Mouse (Mus musculus) leukemia stem cell, adult 10-12 weeks (primary cell): ENCODE results near the gene Zfp617. TPM values are rescaled to one million over a fixed set of nuclear protein-coding genes. Genes with fewer than 3 reads are reported as not detected.

Source experiments
- polyA plus RNA-seq: library from polyadenylated mRNA; stranded (reverse); fragments of >175 nt; gene quantifications from 2 replicates; pipeline ENCODE4 v1.2.3, GENCODE M21; 2012; ENCODE audit warnings: low replicate concordance

Zfp617 gene
- polyA plus RNA-seq = 0.25 and 2.2 TPM in 2 replicates

DNA sequence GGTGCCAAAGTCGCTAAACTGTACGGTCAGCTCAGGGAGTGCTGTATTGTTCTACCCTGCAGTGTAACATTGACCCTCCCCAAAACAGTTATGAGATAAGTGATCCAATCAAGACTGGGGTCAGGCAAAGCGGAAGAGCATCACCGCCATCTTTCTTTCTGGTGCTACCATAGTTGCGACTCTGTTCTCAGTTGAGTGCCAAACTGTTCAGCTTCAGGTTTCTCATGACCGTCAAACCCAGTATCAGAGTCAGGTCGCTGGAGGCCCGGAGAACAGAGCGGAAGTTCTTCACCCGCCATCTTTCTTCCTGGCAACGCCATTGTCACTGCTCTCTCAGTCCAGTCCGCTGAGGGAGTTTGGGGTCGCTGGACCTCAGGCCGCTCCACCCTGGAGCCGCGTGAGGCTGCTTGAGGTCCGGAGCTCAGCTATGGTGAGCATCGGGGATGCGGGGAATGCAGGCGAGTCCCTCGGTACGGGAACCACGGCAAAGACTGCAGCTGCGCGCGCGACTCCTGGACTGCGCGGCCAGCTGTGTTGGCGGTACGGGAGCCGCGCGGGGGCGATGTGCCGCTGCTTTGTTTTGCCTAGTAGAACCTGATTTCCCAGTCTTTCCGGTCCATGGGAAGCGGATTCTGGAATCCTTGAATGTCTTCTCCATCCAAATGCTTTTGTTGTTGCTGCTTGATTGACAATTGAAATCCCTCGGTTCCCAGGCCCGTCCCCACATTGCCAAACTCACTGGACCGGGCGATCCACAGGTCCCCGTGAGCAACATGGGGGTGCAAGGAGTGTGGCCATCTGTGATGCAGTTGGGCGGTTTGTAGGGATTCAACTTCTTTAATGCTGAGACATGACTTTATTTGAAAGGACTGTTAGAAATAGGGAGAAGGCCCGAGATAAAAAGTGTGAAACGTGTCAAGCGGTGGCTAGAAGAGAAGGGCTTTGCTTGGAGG lies at the start of gene Zfp617, which contains the start of gene Zfp882:
TSS of gene Zfp617 (plus strand) at position 327 of the 953 bp plus-strand sequence.
TSS of gene Zfp882 (plus strand) at position 300 of the 953 bp plus-strand sequence.

DNA sequence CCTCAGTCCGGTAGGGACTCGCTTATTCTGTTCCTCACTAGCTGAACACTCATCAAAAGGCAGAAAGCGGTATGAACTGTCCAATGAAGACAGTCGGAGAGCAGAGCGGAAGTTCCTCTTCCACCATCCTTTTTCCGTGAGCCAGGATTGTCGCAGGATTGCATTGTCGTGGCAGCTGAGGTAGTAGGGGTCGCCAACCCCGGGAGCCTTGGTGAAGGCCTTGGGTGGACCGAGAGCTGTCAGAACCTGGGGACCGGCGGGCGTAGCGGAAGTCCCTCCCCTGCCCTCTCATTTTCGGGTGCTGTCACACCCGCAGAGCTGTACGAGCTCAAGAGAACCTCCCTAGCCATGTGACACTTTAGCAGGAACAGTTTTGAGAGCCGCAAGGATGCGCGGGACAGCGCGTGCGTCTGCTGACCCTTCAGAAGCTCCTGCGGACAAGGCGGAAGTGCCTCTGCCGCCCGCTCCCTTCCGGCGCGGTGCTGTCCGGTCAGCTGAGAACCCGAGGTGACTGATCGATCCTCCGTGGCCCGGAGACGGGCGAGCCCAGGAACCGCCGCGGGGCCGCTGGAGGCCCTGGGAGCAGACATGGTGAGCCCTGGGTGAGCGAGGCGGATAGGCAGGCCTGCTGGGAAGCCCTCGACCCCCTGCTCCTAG lies 26.7 kb upstream of the Zfp617 start, which contains the start of gene Zfp709:
TSS of gene Zfp709 (plus strand) at position 402 of the 657 bp plus-strand sequence.

DNA sequence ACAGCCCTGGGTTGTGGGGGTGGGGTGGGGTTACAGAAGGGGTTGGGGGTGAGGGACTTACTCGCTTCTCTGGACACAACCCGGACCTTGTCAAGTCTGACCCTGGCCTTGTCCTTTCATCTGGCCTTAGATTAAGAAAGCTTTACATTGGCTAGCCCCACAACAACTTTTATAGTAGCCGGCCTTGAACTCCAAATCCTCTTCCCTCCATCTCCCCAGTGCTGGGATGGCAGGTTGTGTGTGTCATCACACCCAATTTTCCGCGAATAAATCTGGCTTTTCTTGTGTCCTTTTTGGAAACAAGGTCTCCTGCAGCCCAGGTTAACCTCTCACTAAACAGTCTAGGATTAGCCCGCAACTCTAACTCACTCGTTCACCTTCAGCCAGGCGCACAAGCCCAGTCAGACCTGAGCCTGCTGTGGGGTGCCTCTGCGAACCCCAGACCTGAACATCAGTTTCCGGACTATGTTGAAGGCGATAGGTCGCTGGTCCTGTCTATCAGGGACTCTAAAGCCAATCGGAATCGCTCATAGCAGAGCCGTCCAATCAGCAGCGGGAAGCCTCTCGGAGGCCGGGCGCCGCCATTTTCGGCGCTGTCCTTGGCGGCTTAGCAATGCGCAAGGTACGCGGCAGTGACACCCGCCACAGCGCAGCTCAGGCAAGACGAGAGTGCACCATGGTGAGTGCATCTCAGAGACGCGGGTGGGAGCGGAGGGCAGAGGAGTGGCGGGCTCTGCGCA lies 42.2 kb downstream of the Zfp617 start, which contains the start of gene Zfp961:
TSS of gene Zfp961 (plus strand) at position 557 of the 740 bp plus-strand sequence.

Other genes with a start within 250 kb of the Zfp617 start
- gene Unc13a, start 236.9 kb upstream of the Zfp617 start, polyA plus RNA-seq = 0.10 and 0.25 TPM in 2 replicates
- 47.1 and 71.7 TPM in 2 replicates for gene Jak3, start 232.3 kb upstream of the Zfp617 start, polyA plus RNA-seq
- 30.3 and 31.3 TPM in 2 replicates for gene Insl3, start 219.4 kb upstream of the Zfp617 start, polyA plus RNA-seq
- 2.1 and 3.0 TPM in 2 replicates for gene B3gnt3, start 206.8 kb upstream of the Zfp617 start, polyA plus RNA-seq
- gene Fcho1, start 182.9 kb upstream of the Zfp617 start, polyA plus RNA-seq = 623 and 753 TPM in 2 replicates
- 0.20 and 0.48 TPM in 2 replicates for gene Zfp709, start 26.6 kb upstream of the Zfp617 start, polyA plus RNA-seq
- 0.09 and 0.49 TPM in 2 replicates for gene Zfp882, start within 50 bp of the Zfp617 start, polyA plus RNA-seq
- gene Zfp961, start 42.4 kb downstream of the Zfp617 start, polyA plus RNA-seq = 1.1 and 4.8 TPM in 2 replicates
- gene Cyp4f18, start 101.0 kb downstream of the Zfp617 start, polyA plus RNA-seq = 6.8 and 30.5 TPM in 2 replicates
- gene Olfr372, start 132.6 kb downstream of the Zfp617 start, polyA plus RNA-seq = not detected in 2 replicates
- 0.06 TPM in 1 of 2 replicates, not detected in the other for gene Olfr373, start 174.5 kb downstream of the Zfp617 start, polyA plus RNA-seq
- 0.02 TPM in 1 of 2 replicates, not detected in the other for gene Olfr374, start 198.4 kb downstream of the Zfp617 start, polyA plus RNA-seq
- 15.1 and 15.6 TPM in 2 replicates for gene Tpm4, start 226.3 kb downstream of the Zfp617 start, polyA plus RNA-seq